8 mouse cellular contexts compared by ENCODE assay signal in the genomic region with DNA sequence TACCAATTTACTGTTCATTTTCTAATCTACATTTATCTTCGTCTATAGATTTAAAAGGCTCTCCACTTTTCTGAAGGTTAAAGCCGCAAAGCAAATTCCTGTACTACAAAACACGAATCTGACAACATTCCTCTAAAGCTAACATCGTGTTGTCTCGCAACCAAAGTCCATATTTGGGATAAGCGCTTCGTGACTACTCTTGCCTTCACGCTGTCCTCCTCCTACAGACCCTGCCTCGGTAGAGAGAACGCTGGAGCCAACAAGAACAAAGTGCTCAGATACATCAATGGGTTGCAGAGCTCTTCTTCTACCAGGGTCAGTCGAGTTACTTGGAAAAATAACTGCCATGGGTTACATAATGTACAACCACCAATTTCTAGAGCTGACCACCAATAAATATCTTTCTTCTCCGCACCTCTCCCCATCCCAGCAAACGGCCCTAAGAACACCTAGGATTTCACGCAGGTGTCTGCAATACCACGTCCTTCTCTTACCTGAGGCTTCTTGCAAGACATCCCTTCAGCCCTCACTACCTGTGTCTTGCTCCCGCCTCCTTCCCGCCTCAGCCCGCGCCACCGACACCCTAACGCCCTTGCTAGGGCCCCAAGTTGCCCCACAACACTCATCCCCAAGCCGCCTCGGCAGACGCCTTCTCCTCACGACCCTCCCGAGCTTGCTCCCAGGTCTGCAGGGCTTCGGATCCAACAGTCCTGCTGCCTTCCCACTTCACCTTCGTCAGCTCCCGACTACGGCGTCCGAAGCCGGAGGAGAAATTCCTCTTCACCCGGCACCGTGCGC. TPM values are rescaled to one million over a fixed set of nuclear protein-coding genes. Genes with fewer than 3 reads are reported as not detected.
DNase-seq lines count a peak whose midpoint lies in the region; ATAC-seq and TF ChIP-seq lines count a peak whose summit lies in the region.

No protein-coding gene starts in this region.

- peak overlapping the region; percentile 99 for H3K4me3 ChIP-seq in testis, adult 2 months (ENCODE audit: control insufficient read depth, low read depth, low read length)
- peak overlapping the region; percentile 83 for H3K4me3 ChIP-seq in forebrain, embryonic 13.5 days

- peak overlapping the region; percentile 89 for H3K9ac ChIP-seq in forebrain, embryonic 13.5 days

- no peaks in the 10 kb centered on the region for H3K36me3 ChIP-seq in testis, adult 2 months (ENCODE audit: control insufficient read depth, insufficient read depth, low read length)
- H3K36me3 ChIP-seq in forebrain, embryonic 13.5 days (ENCODE audit: poor library complexity, severe bottlenecking) = no peaks in the 10 kb centered on the region

- ATAC-seq in forebrain, embryonic 13.5 days = peak; percentile 79
- ATAC-seq in megakaryocyte, adult 5-6 weeks (ENCODE audit: poor library complexity, severe bottlenecking) = 0 out of 2 replicates have a peak, but pooled peaks have one; percentile 6

- no peaks in the 10 kb centered on the region for H3K9me3 ChIP-seq in forebrain, embryonic 13.5 days (replicated peaks)

- H3K27ac ChIP-seq in testis, adult 2 months (ENCODE audit: control insufficient read depth, insufficient read depth, low read depth, low read length) = peak overlapping the region; percentile 93
- H3K27ac ChIP-seq in forebrain, embryonic 13.5 days = peak overlapping the region; percentile 21; the same call in 1 of the 2 replicates

- peak; percentile 6 for DNase-seq in embryo, embryonic 10 days (ENCODE audit: low spot score)
- no peak for DNase-seq in embryo, embryonic 10.5 days (ENCODE audit: low spot score)
- no peak for DNase-seq in testis, postnatal 14 days (ENCODE audit: low spot score)
- peak; percentile 22 to 27 for DNase-seq in layer of hippocampus, adult 8-10 months (ENCODE audit: low spot score in 2 of 2)
- peak; percentile 42 for DNase-seq in telencephalon, adult 2 months (ENCODE audit: low read depth, low spot score)

- no peak for TF ChIP-seq CTCF in testis, adult 2 months (IDR thresholded peaks at IDR 0.05; ENCODE audit: control insufficient read depth, insufficient read depth, insufficient replicate concordance, low read depth, low read length)

- H3K27me3 ChIP-seq in testis, adult 2 months (ENCODE audit: control insufficient read depth, insufficient read depth, low read length) = no peaks in the 10 kb centered on the region
- H3K27me3 ChIP-seq in forebrain, embryonic 13.5 days = no peaks in the 10 kb centered on the region

- 6% methylated on average over 33 of the region's 36 CpGs for WGBS in forebrain, embryonic 13.5 days

- no peak for TF ChIP-seq POLR2A in testis, adult 2 months (IDR thresholded peaks at IDR 0.05; ENCODE audit: control insufficient read depth, low read depth, low read length)

- H3K4me2 ChIP-seq in forebrain, embryonic 13.5 days = peak overlapping the region; percentile 80

- H3K4me1 ChIP-seq in testis, adult 2 months (ENCODE audit: control insufficient read depth, insufficient read depth, low read length) = peaks cover 2% of the 10 kb centered on the region; the same call in 1 of the 2 replicates
- H3K4me1 ChIP-seq in forebrain, embryonic 13.5 days = peaks cover 14% of the 10 kb centered on the region

RNA-seq across cellular contexts. Expression of a gene that starts 0.6 kb away (rescaled TPM):
- 2.6 and 3.8 TPM in 2 replicates for polyA plus RNA-seq in testis, adult 2 months (2012; rRNA removed)
- 10.8 TPM in 2 replicates for polyA plus RNA-seq in forebrain, embryonic 13.5 days (2015; fragmentation: Nextera tagmentation; extraction: Ambion mirVana)
- total RNA-seq in layer of hippocampus, adult 8-10 months (2022) = 100 to 1,000 TPM in 3 of 4 experiments, 10 to 100 TPM in 1; 96.6 to 156 (median 127) TPM
- 12.5 and 13.0 TPM in 2 replicates for total RNA-seq in megakaryocyte, adult 5-6 weeks (2015)
- total RNA-seq in megakaryocyte, adult 5-6 weeks (2017) = 14.6 and 23.1 TPM in 2 replicates

RNA-seq across cellular contexts. Expression of a gene that starts 0.6 kb away (rescaled TPM):
- polyA plus RNA-seq in testis, adult 2 months (2012; rRNA removed) = 37.6 and 40.4 TPM in 2 replicates
- 187 and 206 TPM in 2 replicates for polyA plus RNA-seq in forebrain, embryonic 13.5 days (2015; fragmentation: Nextera tagmentation; extraction: Ambion mirVana)
- 100 to 1,000 TPM; 104 to 121 (median 107) TPM for total RNA-seq in layer of hippocampus, adult 8-10 months (2022)
- total RNA-seq in megakaryocyte, adult 5-6 weeks (2015) = 147 and 149 TPM in 2 replicates
- total RNA-seq in megakaryocyte, adult 5-6 weeks (2017) = 84.0 and 115 TPM in 2 replicates

Comparison
In these comparisons a context has a peak if more than half of its experiments do, and no peak if none do; other contexts are left out.
1. DNase-seq: peak in embryo, embryonic 10 days (single experiment), layer of hippocampus, adult 8-10 months (2 of 2) and telencephalon, adult 2 months (single experiment); none in embryo, embryonic 10.5 days (single experiment) and testis, postnatal 14 days (single experiment).
2. RNA of a gene that starts 0.6 kb away (total RNA-seq): 96.6 to 156 TPM in layer of hippocampus, adult 8-10 months; 12.5 to 23.1 TPM in megakaryocyte, adult 5-6 weeks; every median in the first group is over 4 times any median in the second.